Comparison of ENCODE assay signal across 9 mouse cellular contexts in the genomic region with DNA sequence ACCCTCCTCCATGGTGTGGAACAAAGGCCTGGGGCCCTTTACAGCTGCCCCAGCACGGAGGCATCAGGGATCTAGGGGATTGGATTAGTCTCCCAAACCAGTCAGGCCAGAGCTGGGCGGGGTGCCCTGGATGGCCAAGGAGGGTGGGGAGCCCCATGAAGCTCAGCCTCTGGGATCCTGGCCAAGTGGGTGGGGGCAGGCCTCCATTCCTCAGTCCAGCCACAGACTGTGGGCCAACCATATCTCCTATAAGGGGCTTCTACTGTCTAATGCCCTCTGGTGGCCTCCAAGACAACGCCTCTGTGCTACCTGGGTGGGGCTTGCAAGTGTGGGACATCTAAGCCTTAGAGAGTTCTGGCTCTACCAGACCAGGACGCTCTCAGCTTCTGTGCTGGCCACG. TPM values are rescaled to one million over a fixed set of nuclear protein-coding genes. Genes with fewer than 3 reads are reported as not detected.
DNase-seq lines count a peak whose midpoint lies in the region; ATAC-seq lines count a peak whose summit lies in the region.
"Had no signal": no experiment of that assay in that cellular context is flagged by ENCODE, and none has a peak within 500 bp of the region (broad histone marks: within the 10 kb centered on the region; RNA-seq: fewer than 3 reads in every experiment).

No protein-coding gene starts in this region.

- H3K27ac ChIP-seq in limb, embryonic 15.5 days = no peak overlapping the region

- no peak overlapping the region; the same call in 1 of the 2 replicates for H3K4me2 ChIP-seq in limb, embryonic 15.5 days

- H3K9ac ChIP-seq in limb, embryonic 15.5 days = peak overlapping the region; percentile 11; the same call in 1 of the 2 replicates

- no peak overlapping the region for H3K4me3 ChIP-seq in limb, embryonic 15.5 days

- no peak; the same call in 1 of the 2 replicates for ATAC-seq in limb, embryonic 15.5 days (ENCODE audit: insufficient number of reproducible peaks, low FRiP score, low TSS enrichment, low read depth)
- ATAC-seq in monocyte, adult 5-6 weeks (replicated peaks; ENCODE audit: insufficient number of reproducible peaks, low FRiP score, low TSS enrichment, poor library complexity, severe bottlenecking) = no peak
- ATAC-seq: CD4-positive, CD25-positive, alpha-beta regulatory T cell, adult 4 months had no signal

- H3K9me3 ChIP-seq in limb, embryonic 15.5 days = no peaks in the 10 kb centered on the region

- H3K4me1 ChIP-seq in limb, embryonic 15.5 days = peaks cover 37% of the 10 kb centered on the region

- DNase-seq in cerebellum, adult 9-11 months = peak; percentile 73
- no peak for DNase-seq in cerebellum, adult 8-10 months
- DNase-seq in ovary, postnatal 36 days (ENCODE audit: low spot score) = peak; percentile 39
- DNase-seq in ovary, postnatal 14 days (ENCODE audit: low spot score) = no peak
- peak; percentile 52 to 73 for DNase-seq in urinary bladder, postnatal 36 days (ENCODE audit: low spot score in 2 of 2)
- no peak for DNase-seq in thymus, postnatal 25 days

- WGBS in limb, embryonic 15.5 days = 70% methylated on average over 5 of the region's 5 CpGs

- H3K27me3 ChIP-seq in limb, embryonic 15.5 days = no peaks in the 10 kb centered on the region

- peaks cover 17% of the 10 kb centered on the region for H3K36me3 ChIP-seq in limb, embryonic 15.5 days

RNA-seq across cellular contexts. Expression of a gene that starts 2.0 kb away (rescaled TPM):
- polyA plus RNA-seq in limb, embryonic 15.5 days (2015; fragmentation: Nextera tagmentation; extraction: Ambion mirVana) = 49.9 and 56.9 TPM in 2 replicates
- total RNA-seq in monocyte, adult 5-6 weeks (2017) = 21.4 to 39.6 TPM (median 32.9 TPM) in 3 replicates

RNA-seq across cellular contexts. Expression of a gene that starts 2.3 kb away (rescaled TPM):
- polyA plus RNA-seq in limb, embryonic 15.5 days (2015; fragmentation: Nextera tagmentation; extraction: Ambion mirVana) = 99.3 and 111 TPM in 2 replicates
- total RNA-seq in monocyte, adult 5-6 weeks (2017) = not detected in 3 replicates

RNA-seq across cellular contexts. Expression of a gene that starts 10.9 kb away (rescaled TPM):
- 4.1 and 9.1 TPM in 2 replicates for polyA plus RNA-seq in limb, embryonic 15.5 days (2015; fragmentation: Nextera tagmentation; extraction: Ambion mirVana)
- not detected in 3 replicates for total RNA-seq in monocyte, adult 5-6 weeks (2017)
- polyA plus RNA-seq: CD4-positive, CD25-positive, alpha-beta regulatory T cell, adult 4 months had no signal

RNA-seq across cellular contexts. Expression of a gene that starts 30.4 kb away (rescaled TPM):
- polyA plus RNA-seq in limb, embryonic 15.5 days (2015; fragmentation: Nextera tagmentation; extraction: Ambion mirVana) = 4.2 and 5.9 TPM in 2 replicates
- 16.8 to 46.8 TPM (median 17.5 TPM) in 3 replicates for total RNA-seq in monocyte, adult 5-6 weeks (2017)

RNA-seq across cellular contexts. Expression of a gene that starts 34.8 kb away (rescaled TPM):
- not detected in 2 replicates for polyA plus RNA-seq in limb, embryonic 15.5 days (2015; fragmentation: Nextera tagmentation; extraction: Ambion mirVana)
- total RNA-seq in monocyte, adult 5-6 weeks (2017) = not detected in 3 replicates
- polyA plus RNA-seq: CD4-positive, CD25-positive, alpha-beta regulatory T cell, adult 4 months had no signal

Comparison
In these comparisons a context has a peak if more than half of its experiments do, and no peak if none do; other contexts are left out.
1. DNase-seq: peak in cerebellum, adult 9-11 months (single experiment), ovary, postnatal 36 days (single experiment) and urinary bladder, postnatal 36 days (2 of 2); none in cerebellum, adult 8-10 months (single experiment), ovary, postnatal 14 days (single experiment) and thymus, postnatal 25 days (single experiment).